Mouse (Mus musculus) heart, adult 11 months (tissue): Measurements from ENCODE around the gene Gpr35.

Source experiments
- DNase-seq: peaks from one replicate; pipeline ENCODE4 v3.0.0; 2022

The Gpr35 gene

DNA sequence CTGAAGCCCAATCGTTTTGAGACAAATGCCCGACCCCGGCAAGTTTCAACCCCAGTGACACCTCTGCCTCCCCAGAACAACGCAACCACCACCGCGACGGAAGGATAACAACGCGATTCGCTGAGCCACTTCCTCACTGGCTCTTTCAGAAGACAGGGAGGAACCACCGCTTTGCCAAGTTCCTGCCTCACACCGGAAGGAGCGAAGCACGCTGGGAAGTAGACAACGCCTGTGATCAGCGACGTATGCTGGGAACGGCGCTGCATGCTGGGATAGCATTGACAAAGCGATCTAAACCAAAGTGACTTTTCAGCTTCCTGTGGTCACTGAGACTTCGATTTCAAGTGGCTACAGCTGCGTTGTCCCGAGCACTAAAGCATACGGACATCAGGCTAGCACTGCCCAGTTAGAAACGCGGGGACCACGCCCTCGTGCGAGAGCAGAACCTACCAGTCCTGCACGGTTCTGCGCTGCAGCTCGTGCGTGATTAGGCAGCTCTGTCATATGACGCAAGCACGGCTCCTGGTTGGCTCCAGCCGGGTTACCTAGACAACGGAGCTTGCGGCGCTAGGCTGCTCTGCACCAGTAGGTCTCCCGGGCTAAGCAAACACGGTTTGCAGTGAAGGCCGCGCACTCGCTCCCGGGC lies 16.4 kb upstream of the Gpr35 start, which contains the start of gene Capn10:
Gene Capn10, plus strand, starts transcription at position 195 of the 646 bp plus-strand sequence.
- peak; percentile 100 for DNase-seq

DNA sequence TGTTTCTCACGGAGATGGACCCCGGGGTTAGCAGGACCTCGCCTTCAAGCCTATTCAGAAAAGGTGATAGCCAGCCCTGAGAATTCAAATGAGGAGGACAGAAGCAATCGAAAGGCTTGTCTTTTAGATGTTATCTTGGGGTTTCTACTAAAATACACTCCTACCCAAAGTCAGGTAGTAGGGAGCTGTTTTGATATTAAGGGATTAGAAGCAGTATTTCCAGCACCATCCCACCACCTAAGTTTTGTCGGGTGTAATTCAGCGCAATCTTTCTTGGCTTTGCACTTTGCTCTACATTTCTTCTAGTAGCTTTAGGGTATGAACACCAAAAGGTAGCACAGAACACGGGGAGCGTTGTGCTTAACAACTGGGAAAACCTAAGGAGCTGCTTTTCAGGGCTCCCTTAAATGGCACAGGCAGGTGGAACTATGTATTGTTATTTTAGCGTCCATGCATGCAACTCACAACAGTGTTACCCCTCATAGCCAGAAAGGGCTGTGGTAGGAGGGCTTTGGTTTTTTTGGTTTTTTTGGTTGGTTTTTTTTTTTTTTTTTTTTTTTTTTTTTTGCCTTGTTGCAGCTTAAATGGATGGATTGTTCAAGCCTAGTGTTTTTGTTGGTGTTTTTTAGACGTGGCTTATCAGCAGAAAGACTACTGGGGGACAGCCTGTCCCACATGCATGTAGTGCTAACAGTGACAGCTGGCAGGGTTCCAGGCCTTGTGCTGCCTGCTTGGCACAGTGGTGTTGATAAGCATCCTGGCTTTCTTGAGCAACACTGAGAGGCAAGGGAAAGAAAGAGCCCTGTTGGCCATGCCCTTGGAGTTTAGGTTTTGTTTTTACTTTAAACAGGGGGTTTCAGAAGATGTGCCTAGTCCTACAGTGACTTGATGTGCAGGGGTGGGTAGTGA lies 15.4 kb upstream of the Gpr35 start:
- DNase-seq, result peak; percentile 93

DNA sequence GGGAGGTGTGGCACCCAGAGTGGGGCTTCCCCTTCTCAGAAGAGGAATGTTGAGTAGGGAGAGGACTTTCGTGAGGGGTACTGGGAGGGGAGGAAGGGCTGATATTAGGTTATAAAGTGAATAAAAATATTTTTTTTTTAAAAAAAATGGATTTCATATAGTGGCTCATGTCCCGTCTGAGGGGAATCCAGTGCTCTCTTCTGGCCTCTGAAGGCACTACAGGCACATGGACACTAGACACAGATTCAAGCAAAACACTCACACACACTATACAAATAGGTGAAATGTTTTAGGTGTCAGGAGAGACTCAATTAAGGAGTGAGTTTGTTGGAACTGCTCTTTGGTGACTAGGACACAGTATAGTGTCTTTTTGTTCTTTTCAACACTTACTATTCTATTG lies 14.7 kb upstream of the Gpr35 start:
- no peak for DNase-seq

DNA sequence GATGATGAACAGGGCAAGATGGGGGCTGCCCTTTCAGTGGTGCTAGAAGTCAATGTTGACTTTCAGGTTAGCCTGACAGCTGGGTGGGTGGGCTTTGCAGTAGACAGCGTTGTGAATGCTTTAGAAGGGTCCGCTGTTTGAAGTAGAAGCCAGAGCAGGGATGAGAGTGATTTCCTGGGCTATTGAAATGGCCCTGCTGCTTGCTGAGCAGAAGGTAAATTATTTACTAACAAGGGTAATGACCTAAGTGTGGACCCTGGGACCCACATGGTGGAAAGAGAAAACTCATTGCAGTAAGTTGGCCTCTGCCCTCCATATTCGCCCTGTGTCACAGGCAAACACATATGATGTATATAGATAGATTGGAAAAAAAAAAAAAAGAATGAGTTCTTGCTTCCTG lies 14.2 kb upstream of the Gpr35 start:
- DNase-seq, result peak; percentile 84

DNA sequence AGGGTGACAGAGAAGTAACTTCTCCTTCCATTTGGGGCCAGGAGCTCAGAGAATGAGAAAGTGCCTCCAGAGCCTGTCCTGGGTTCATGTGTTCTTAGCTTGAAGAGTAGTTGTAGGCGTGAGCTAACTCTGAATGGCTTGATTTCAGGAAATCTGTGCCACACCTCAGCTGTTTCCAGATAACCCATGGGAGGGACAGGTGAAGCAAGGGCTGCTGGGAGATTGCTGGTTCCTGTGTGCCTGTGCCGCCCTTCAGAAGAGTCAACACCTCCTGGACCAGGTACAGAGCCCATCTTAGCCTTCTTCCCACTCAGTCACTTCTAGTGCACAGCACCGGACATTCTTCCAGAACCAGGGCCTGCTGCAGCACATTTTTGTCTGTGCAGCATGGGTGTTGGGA lies 12.9 kb upstream of the Gpr35 start:
- no peak for DNase-seq

DNA sequence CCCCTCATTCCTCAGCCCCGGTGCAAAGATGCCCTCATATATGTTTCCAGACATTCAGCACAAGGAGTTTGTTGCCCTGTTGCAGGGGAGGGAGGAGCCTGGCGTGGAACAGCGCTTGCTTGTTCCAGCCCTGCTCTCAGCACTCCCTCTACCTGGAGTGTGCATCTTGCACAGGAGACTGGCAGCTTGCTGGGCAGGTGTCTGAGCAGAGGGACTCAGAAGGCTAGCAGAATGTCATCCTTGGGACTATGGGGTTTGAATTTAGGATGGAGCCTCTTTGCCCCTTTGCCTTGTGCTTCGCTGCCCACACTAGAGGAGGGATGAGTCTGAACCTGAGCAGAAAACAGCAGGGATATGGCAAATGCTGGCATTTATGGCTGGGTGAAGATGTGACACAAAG lies 10.9 kb upstream of the Gpr35 start:
- DNase-seq, result no peak

DNA sequence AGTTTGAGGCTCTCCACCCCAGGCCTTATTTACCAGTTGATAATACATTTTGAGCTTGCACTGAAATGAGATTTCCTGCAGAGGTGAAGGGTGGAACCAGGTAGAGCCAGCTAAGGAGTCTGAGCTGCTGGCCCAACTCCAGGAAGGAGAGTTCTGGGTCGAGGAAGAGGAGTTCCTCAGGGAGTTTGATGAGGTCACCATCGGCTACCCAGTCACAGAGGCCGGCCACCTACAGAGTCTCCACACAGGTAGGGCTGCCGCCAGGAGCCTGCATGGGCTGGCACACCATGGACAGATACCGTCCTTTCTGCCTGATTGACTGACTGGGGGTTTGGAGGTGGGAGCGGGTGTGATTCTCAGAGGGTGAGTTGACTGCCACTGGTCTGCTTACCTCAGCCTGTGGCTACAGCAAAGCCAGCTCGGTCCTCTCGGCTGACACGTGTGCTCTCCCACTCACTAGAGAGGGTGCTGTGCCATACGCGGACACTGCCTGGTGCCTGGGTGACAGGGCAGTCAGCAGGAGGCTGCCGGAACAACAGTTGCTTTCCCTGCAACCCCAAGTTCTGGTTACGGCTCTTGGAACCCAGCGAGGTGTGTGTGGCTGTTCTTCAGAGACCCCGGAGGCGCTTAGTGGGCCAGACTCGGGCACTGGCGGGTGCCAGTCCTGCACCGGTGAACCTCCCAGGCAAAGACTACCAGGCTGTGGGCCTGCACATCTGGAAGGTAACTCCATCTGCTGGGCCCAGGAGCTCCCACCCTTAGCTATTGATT lies 7.3 kb upstream of the Gpr35 start:
- peak; percentile 83 for DNase-seq

DNA sequence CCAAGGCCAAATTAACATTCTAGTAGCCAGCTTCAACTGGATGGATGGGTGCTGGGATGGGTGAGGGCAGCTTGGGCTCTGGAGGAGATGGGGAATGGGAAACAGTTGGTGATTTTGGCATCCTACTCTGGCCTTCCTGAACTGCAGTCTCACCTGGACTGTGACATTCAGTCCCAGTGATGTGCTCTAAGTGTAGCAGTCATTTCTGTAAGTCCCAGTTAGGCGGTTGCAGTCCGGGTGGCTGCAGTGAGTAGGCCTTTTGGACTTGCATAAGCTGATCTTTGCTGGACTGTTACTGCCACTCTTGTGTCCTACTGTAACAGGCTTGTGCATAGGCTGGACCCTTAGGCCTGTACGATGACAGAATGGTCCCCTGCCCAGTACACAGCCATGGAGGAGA lies 2.7 kb upstream of the Gpr35 start:
- peak; percentile 77 for DNase-seq

DNA sequence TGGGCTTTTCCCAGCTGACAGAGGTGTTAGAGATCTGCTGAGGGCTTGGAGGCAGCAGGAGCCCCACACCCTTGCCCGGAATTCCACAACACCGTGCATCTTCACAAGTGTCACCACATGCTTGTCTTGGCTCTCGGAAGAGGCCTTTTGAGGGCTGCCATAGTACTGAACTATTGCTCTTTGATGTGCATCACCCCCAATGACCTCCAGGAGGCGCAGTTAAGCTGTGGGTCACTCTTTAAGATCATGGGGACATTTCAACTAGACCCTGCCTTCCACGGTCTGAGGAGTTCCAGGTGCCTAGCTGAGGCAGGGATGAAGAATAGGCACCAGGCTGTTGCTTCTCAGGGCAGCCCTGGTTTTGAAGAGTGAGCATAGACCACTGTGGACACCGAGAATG lies 1.2 kb upstream of the Gpr35 start:
- peak; percentile 83 for DNase-seq

DNA sequence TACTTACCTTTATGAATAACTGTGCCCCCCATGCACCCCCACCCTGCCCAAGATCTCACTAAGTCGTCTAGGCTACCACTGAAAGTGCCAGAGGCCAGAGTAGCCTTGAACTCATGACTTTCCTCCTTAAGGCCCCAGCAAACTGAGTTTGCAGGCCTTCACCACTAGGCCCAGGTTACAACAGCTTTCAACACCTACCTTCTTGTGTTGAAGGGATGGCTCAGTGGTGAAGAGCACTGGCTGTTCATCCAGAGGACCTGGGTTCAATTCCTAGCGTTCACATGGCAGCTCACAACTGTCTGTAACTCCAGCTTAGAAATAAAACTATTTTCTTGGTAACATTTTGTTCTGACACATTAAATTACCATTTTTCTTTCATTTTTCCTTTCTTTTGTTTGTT lies 3.0 kb downstream of the Gpr35 start:
- peak; percentile 49 for DNase-seq

DNA sequence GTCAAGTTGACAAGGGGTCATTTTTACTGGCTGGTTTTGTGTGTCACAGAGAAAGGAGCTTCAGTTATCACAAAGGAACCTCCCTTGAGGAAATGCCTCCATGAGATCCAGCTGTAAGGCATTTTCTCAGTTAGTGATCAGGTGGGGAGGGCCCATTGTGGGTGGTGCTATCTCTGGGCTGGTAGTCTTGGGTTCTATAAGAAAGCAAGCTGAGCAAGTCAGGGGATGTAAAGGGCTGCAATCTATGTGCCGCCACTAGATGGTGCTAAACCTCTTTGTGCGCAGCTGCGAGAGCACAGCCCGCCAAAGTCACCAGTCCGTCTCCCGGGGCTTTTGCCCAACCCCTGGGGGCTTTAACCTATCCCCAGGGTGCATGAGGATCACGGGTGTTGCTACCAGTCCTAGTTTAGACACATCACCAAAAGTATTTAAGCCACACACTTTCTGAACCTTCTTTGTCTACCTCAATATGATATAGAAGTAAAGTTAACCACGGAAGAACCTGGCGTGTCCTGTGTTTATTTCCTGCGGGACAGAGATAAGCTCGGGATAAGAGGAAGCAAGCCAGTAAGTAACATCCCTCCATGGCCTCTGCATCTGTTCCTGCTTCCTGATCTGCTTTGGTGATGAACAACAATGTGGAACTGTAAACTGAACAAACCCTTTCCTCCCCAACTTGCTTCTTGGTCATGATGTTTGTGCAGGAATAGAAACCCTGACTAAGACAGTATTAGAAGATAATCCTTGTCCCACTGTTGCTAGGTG lies 6.1 kb downstream of the Gpr35 start:
- DNase-seq, result peak; percentile 95

DNA sequence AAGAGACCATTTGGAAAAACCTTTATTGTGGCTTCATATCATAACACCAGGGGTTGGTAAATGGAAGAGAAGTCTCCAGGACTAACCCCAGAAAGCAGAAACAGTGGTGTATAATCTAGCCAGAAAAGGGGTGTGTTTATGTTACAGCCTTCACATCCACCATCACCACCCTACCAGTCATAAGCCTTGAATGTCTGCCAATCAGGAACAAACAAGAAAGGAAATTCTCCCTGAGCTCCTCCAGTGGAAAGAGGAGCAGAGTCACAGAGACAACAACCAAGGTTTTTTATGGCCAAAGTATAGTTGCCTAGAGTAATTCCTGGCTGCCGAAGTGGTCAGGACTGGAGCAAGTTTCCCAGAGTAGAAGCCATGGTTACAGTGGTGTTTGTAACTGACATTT lies 8.3 kb downstream of the Gpr35 start:
- peak; percentile 67 for DNase-seq

DNA sequence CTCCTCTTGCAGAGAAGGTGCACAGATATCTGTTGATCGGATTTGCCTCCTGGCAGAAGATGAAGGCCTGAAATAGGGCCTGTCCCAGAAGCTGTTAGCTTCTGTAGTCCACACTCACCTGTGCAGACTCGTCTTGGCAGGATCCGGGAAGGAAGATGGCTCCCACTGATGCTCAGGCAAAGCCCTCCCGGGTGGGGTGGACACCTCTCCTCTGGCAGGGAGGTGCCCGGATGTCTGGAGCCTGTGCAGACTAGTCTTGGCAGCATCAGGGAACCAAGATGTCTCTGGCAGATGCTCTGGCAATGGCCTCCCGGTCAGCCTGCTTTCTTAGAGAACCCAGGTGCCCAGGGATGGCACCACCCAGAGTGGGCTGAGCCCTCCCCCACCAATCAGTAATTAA lies 20.1 kb downstream of the Gpr35 start:
- peak; percentile 86 for DNase-seq

DNA sequence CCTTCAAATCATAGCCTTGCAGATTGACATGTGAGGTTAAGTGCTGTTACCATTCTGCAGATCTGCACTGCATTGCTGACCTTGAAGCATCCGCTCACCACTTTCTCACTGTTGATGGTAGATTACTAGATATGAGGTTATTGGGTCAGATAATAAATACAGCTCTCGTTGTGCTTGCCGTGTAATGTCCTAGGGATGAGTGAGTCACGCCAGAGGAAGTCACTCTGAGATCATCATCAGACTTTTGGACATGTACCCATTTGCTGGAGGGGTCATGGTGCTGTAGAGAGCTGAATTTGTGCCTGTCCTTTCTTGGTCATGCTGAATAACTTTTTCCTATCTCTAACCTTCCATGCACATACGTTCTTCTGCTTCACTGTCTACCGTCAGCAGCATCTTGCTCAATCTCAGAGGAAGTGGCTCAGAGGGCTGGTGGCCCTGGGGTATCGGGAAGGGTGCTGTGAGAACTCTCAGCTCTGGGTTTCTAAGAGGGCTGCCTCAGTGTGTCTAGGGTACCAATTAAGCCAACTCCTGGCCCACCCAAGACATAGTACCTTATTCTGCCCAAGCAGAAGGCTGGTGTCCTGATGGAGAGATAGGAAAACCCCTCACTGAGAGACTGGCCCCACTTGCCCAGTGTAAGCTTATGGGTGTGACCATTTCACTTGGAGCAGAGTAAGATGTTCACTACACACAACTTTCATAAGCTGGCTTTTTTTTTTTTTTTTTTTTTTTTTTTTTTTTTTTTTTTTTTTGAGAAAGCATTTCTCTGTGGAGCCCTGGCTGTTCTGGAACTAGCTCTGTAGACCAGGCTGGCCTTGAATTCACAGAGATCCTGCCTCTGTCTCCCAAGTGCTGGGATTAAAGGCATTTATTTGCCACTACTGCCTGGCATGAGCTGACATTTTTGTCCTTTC lies 21.5 kb downstream of the Gpr35 start:
- peak; percentile 87 for DNase-seq

DNA sequence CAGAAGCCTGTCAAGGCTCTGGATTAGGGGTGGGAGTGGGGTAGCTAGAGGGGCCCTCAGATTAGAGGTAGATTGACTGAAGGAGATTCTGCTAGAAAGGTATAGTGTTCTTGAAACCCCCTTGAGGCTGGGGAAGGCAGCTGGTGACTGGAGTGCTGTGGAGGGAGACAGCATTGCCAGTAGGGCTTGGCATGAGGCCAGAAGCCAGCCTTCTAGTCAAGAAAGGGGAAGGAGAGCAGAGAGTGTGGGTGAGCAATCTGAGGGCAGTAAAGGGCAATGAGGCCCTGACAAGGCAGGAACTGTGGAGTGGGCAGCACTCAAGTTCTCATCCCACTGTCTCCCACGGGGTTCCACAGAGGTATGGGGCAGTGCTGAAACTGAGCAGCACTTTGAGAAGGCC lies 22.2 kb downstream of the Gpr35 start:
- peak; percentile 95 for DNase-seq

DNA sequence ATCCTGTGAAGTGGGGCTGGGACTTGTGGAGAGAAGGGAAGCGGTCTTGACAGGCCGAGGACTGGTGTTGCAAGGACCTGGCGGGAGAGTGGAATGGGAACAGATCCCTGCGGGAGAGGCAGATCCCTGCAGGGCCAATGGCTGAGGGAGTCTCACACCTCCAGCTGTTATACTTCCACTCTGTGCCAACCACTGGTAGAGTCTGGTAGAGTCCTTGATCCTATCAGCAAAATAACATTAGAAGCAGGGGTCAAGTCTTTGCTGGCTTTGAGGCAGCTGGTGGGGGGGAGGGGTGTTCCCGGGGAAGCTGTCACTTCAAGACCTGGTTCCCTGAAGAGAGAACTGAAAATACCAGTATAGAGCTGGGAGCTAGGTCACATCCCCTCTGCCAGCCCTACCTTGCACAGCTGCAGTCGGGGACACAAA lies 25.5 kb downstream of the Gpr35 start:
- peak; percentile 94 for DNase-seq

DNA sequence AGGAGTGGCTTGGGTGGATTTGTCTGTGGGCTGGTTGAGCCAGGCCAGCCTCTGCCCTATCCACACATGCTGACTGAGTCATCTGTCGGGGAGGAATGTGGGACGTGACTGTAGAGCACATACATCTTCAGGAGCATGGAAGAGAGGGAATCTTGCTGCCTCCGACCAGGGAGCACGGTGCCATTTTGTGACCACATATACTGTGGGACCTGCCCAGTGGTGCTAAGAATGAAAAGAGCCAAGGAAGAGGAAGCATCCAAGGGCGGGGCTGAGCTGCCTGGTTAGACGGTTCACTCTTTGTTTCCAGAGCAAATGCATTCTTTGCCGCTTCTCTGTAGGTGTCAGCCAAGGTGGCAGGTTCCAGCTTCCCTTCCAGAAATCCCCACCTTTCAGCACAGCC lies 28.0 kb downstream of the Gpr35 start:
- DNase-seq, result peak; percentile 88

DNA sequence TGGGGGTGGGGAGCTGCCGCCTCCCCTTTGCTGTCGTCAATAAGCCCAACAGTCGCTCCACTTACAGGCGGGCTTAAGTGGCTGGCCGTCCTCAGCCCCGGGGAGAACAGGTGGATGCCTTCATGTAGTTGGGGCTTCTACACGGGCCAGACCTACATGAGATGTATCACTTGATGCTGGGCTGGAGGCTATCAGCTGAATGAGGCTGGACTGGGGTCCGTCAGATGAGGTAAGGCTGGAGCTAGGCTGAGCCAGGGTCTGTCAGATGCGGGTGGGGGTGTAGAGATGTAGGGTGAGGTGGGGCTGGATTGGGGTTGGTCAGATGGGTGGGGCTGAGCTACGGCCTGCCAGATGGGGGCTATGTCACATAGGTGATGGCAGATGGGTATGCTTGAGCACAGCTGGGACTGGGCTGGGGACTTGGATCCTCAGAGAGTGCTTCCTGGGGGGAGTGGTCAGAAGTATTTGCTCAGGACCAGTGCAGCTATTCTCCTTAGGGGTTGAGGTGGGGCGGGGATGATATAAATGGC lies 28.5 kb downstream of the Gpr35 start:
- DNase-seq, result peak; percentile 93

DNA sequence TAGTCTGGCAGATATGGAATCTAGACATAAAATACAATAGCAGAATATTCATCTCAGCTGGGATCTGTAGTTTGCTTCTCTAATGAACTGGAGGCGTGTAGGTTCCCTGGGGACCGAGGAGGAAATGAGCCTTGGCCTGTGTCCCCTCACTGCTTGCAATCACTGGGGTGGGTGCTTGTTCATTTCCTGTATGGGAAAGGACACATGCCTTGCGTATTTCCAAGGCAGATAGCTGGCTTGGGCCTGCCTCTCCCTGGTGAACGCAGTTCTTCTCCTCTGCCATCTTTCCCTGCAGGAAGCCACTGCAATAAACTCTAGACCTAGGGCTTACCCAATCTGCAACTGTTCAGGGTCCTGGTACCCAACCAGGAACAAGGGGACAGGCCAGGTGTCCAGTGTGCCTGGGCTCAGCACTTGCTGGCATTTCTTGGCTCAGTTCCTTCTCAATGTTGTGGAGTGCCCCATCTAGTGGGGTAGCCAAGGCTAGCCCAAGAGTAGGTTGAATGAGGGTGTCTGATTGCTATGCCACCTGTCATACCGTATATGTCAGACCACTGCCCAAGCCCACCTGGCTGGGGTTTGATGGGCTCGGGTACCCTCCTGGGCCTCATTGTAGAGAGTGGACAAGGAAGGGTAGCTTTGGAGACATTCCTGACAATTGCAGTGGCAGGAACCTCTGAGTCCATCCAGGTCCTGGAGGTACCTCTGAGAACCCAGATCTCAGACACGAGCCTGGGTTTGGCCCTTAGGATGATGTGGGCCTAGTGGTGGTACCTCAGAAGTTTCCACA lies 30.6 kb downstream of the Gpr35 start:
- DNase-seq, result peak; percentile 99

DNA sequence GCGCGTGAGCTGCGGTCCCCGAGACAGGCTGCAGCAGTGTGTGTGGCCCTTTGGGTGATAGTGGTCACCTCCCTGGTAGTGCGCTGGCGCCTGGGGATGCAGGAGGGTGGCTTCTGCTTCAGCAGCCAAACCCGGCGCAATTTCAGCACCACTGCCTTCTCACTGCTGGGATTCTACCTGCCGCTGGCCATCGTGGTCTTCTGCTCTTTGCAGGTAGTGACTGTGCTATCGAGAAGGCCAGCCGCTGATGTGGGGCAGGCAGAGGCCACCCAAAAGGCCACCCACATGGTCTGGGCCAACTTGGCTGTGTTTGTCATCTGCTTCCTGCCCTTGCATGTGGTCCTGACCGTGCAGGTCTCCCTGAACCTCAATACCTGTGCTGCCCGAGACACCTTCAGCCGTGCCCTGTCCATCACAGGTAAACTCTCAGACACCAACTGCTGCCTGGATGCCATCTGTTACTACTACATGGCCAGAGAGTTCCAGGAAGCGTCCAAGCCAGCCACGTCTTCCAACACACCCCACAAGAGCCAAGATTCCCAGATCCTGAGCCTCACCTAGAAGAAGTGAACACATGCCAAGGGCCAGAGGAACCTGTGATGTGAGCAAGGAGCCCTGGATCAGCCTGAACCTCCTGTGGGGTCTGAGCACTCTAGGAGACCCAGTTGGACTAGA lies 32.4 kb downstream of the Gpr35 start:
- peak; percentile 87 for DNase-seq
